Mouse (Mus musculus) liver, embryonic 15.5 days (tissue): Measurements from ENCODE around the gene Rab4b. TPM values are rescaled to one million over a fixed set of nuclear protein-coding genes. Genes with fewer than 3 reads are reported as not detected.
A peak's percentile ranks its signal among the peaks of the same experiment; 100 is the strongest.

Source experiments
- ATAC-seq: fragments of 200-750 bp; cut with Nextera tagmentation; 2 replicates; pipeline ENCODE4 v1.8.0; 2017; ENCODE audit warnings: moderate number of reproducible peaks, mild to moderate bottlenecking, moderate library complexity; ENCODE audit not compliant: insufficient read depth
- H3K27ac ChIP-seq: fragments of 300-500 bp; sonication (generic); replicated peaks from 2 replicates; pipeline ENCODE4 v1.5.1; 2015; ENCODE audit warnings: mild to moderate bottlenecking, inconsistent platforms
- H3K27me3 ChIP-seq: fragments of 300-500 bp; sonication (generic); 2 replicates; pipeline ENCODE4 v1.6.1; 2015; ENCODE audit warnings: mild to moderate bottlenecking, inconsistent platforms
- H3K36me3 ChIP-seq: fragments of 300-500 bp; sonication (generic); replicated peaks from 2 replicates; pipeline ENCODE4 v1.6.1; 2015; ENCODE audit warnings: moderate library complexity, mild to moderate bottlenecking, inconsistent platforms
- H3K4me1 ChIP-seq: fragments of 300-500 bp; sonication (generic); replicated peaks from 2 replicates; pipeline ENCODE4 v1.6.1; 2015; ENCODE audit warnings: inconsistent platforms
- H3K4me2 ChIP-seq: fragments of 300-500 bp; sonication (generic); 2 replicates; pipeline ENCODE4 v1.6.1; 2015; ENCODE audit warnings: moderate library complexity, mild to moderate bottlenecking, inconsistent platforms
- H3K4me3 ChIP-seq: fragments of 300-500 bp; sonication (generic); replicated peaks from 2 replicates; pipeline ENCODE4 v1.5.1; 2015; ENCODE audit warnings: mild to moderate bottlenecking, inconsistent platforms
- H3K9ac ChIP-seq: fragments of 300-500 bp; sonication (generic); 2 replicates; pipeline ENCODE4 v1.6.1; 2015; ENCODE audit warnings: moderate library complexity, mild to moderate bottlenecking, inconsistent platforms
- H3K9me3 ChIP-seq: fragments of 300-500 bp; sonication (generic); replicated peaks from 2 replicates; pipeline ENCODE4 v1.6.1; 2016; ENCODE audit warnings: inconsistent platforms
- WGBS: fragments of 180-500 bp; shearing (Covaris S2); methylation state at CpG from one replicate; pipeline ENCODE4 v1.1.7; 2015; ENCODE audit warnings: mixed read lengths; ENCODE audit not compliant: insufficient replicate concordance; 5-methylcytosine and 5-hydroxymethylcytosine counted together
- polyA plus RNA-seq: library from polyadenylated mRNA; unstranded; fragments of >200 nt; fragmentation: Nextera tagmentation; extraction: Ambion mirVana; gene quantifications from 2 replicates; pipeline ENCODE4 v1.2.1, GENCODE M21; 2015

Rab4b gene
- polyA plus RNA-seq, 1 experiment from 2014 or later: 23.0 TPM

DNA sequence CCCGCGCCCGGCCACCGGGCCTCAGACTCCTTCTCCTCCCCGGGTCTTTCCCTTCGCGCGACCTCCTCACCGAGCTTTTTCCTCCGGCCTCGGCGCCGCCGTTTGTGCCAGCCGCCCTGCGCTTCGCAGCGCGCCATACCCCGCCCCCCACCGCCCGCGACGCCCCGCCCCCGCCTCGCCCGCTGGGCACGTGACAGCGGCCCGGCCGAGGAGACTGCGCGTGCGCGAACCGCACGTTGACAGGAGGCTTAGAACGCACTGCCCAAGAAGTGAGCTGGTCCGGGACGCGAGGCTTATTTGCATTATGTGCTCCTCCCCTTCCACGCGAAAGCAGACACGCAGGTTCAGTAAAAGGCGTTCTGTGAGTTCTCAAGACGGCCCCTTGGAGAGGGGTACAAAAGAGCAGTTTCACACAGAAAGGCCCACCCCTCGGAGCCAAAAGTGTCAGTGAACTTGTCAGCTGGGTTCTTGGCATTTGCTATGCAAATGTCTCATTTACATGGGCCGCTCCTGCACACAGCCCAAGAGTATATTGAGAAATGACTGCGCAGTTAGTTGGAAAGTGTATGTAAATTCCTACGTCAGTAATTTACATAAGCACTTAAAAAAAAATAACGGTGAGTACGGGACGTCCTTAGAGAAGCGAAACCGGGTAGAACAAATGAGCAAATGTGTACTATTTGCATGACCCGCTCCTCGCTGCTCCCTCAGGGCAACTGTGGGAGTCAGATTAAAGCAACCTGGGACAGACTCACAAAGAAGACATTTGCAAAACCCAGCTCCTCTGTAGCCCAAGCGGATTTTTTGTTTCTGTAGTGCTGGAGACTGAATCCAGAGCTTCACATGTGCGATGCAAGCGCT lies 11.9 kb downstream of the Rab4b start, which contains the start of gene Egln2:
Gene Egln2, minus strand, starts transcription at position 189 of the 861 bp plus-strand sequence.
- WGBS: under 1% methylated on average over 61 of the region's 61 CpGs
- no peaks in the 10 kb centered on the region for H3K27me3 ChIP-seq
- peaks cover 26% of the 10 kb centered on the region for H3K36me3 ChIP-seq
- H3K9me3 ChIP-seq: no peaks in the 10 kb centered on the region
- peak within 1 kb of the TSS; percentile 91 for H3K9ac ChIP-seq
- H3K4me1 ChIP-seq: peaks cover 57% of the 10 kb centered on the region
- peak within 1 kb of the TSS; percentile 84 for H3K4me3 ChIP-seq
- peak within 1 kb of the TSS; percentile 95 for H3K4me2 ChIP-seq
- peak within 1 kb of the TSS; percentile 94 for H3K27ac ChIP-seq
- ATAC-seq: peak; percentile 83

DNA sequence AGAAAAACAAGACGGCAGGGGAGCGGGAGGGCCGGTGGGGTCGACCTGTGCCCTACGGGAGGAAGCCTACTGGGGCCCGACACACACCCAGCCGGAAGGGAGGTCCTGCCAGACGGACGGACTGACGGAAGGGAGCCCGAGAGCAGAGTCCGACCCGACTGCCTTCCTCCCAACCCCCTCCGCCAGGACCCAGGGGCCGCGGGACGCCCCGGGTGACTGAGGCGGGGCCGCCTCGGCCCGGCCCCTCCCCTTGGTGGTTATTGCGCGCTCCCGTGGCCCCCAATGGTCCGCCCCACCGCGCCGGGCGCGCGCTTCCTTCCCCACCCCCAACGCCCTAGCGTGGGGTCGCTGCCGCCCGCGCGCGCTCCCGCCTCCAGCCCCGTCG lies 12.5 kb downstream of the Rab4b start:
- peak overlapping the region; percentile 94 for H3K27ac ChIP-seq
- H3K36me3 ChIP-seq: peaks cover 26% of the 10 kb centered on the region
- no peaks in the 10 kb centered on the region for H3K27me3 ChIP-seq
- peaks cover 63% of the 10 kb centered on the region for H3K4me1 ChIP-seq
- 1% methylated on average over 39 of the region's 43 CpGs for WGBS
- peak overlapping the region; percentile 95 for H3K4me2 ChIP-seq
- no peaks in the 10 kb centered on the region for H3K9me3 ChIP-seq
- H3K9ac ChIP-seq: peak overlapping the region; percentile 91
- peak; percentile 71 for ATAC-seq
- H3K4me3 ChIP-seq: peak overlapping the region; percentile 84

DNA sequence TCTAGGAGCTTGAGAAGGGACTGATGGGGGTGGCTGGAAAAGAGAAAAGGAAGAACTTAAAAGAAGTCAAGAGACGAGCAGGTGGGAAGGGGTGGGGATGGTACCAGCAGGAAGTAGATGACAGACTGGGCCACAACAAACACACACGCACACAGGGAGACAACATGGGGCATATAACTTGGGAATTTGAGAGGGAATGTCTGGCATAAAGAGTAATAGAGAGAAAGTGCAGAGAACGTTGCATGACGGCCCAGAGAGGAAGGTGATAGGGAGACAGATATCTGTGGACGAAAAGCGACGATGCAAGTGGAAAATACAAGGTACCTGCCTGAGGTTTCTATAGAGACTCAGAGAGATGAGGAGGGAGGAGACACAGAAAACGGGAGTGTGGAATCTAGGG lies 13.0 kb downstream of the Rab4b start:
- Histone ChIP-seq H3K9me3 (no peaks in the 10 kb centered on the region), H3K4me3 (peak overlapping the region; percentile 84), H3K27ac (peak overlapping the region; percentile 94), H3K36me3 (peaks cover 26% of the 10 kb centered on the region), H3K9ac (peak overlapping the region; percentile 91), H3K4me1 (peaks cover 68% of the 10 kb centered on the region), H3K4me2 (peak overlapping the region; percentile 95), H3K27me3 (no peaks in the 10 kb centered on the region)
- no peak for ATAC-seq
- 3% methylated on average over 8 of the region's 8 CpGs for WGBS

DNA sequence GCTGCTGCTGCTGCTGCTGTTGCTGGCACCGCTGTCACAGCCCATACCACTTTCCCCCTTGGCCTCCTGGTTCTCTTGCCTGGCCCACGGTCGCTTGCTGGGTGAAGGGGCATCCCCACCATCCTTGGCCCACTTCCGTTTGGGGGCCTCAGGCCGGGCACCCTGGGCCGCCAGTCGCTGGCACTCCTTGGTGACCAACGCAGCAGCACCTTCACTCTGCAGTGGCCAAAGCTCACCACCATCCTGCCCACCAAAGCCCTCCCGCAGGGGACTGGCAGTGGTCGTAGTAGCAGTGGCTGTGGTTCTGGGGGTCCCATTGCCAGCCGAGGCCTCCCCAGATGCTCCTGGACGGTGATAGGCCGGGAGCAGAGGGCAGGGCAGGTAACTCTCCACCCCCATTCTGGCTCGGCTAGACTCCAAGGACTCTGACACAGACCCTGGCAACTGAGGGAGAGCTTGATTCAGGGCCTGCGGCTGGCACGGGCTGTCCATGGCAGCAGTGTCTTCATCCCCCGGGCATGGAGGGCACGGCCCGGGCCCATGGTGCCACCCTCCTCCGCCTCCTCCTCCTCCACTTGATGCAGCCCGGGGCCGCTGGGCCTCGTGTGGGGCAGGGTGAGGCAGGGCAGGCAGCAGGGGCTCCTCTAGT lies 13.6 kb downstream of the Rab4b start:
- peak overlapping the region; percentile 84 for H3K4me3 ChIP-seq
- no peaks in the 10 kb centered on the region for H3K27me3 ChIP-seq
- no peaks in the 10 kb centered on the region for H3K9me3 ChIP-seq
- peaks cover 74% of the 10 kb centered on the region for H3K4me1 ChIP-seq
- peak overlapping the region; percentile 94 for H3K27ac ChIP-seq
- peak overlapping the region; percentile 95 for H3K4me2 ChIP-seq
- no peak for ATAC-seq
- H3K36me3 ChIP-seq: peaks cover 26% of the 10 kb centered on the region
- H3K9ac ChIP-seq: peak overlapping the region; percentile 91; the same call in 1 of the 2 replicates
- WGBS: 72% methylated on average over 23 of the region's 23 CpGs

DNA sequence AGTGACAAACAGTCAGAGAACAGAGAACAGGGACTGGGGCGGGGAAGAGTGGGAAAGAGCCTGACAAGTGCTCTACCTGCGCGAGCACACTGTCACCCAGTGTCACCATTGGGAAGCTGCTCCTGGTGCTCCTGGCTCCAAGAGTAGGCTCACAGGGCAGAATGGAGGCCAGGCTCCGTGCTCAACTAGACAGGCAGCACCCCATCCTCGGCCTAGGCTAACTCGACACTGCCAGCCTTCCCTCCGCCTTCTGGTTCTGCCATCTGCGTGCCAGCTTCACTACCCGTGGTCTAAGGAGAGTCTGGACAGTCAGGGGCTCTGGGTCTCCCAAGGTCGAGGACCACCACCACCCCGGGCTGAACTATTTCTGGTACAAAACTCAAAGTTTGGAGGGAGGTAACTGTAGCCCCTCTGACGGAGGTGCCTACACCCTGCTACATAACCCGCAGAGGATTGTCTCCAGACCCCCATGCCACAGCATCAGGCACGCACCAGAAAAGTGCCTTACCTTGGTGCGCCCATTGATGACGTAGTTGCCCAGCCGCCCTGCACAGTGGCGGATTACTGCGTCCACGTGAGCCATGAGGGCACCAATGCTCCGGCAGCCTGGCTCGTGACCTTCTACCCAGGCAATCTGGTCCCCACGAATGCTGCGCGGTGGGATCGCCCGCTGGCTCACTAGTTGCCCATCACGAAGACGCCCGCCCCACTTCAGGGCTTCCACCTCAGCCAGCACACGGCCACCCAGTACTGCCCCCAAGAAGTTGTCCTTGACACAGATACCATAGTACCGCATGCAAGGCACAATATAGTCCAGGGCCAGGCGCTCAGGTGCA lies 14.4 kb downstream of the Rab4b start:
- H3K36me3 ChIP-seq: peaks cover 30% of the 10 kb centered on the region
- WGBS: 85% methylated on average over 33 of the region's 33 CpGs
- H3K27me3 ChIP-seq: no peaks in the 10 kb centered on the region
- H3K9ac ChIP-seq: peak overlapping the region; percentile 91; the same call in 1 of the 2 replicates
- no peak overlapping the region for H3K27ac ChIP-seq
- H3K9me3 ChIP-seq: no peaks in the 10 kb centered on the region
- ATAC-seq: no peak
- H3K4me1 ChIP-seq: peaks cover 77% of the 10 kb centered on the region
- peak overlapping the region; percentile 95 for H3K4me2 ChIP-seq
- peak overlapping the region; percentile 84 for H3K4me3 ChIP-seq

DNA sequence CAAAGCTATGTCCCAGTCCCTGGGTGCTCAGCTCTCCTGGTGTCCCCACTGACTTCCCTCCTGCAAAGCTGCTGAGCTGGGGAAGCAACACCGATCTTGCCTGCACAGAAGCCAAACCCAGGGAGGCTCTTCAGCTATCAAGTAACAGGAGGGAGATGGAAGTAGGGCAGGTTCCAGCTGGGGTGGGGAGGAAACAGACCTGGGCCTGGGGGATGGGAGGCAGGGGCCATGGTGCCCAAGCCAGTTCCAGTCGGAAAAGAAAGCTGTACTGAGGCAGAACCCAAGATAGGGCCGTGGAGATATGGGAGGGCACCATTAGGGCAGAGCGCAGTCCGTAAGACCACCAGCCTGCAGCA lies 15.3 kb downstream of the Rab4b start:
- H3K4me2 ChIP-seq: peak overlapping the region; percentile 38
- no peaks in the 10 kb centered on the region for H3K27me3 ChIP-seq
- no peak for ATAC-seq
- H3K27ac ChIP-seq: no peak overlapping the region
- H3K36me3 ChIP-seq: peaks cover 39% of the 10 kb centered on the region
- 74% methylated on average over 5 of the region's 5 CpGs for WGBS
- peak overlapping the region; percentile 14; the same call in 1 of the 2 replicates for H3K4me3 ChIP-seq
- H3K9ac ChIP-seq: peak overlapping the region; percentile 11; the same call in 1 of the 2 replicates
- no peaks in the 10 kb centered on the region for H3K9me3 ChIP-seq
- H3K4me1 ChIP-seq: peaks cover 75% of the 10 kb centered on the region

- Histone ChIP-seq H3K4me2 (peak overlapping the region; percentile 38), H3K9me3 (no peaks in the 10 kb centered on the region), H3K27me3 (no peaks in the 10 kb centered on the region), H3K36me3 (peaks cover 44% of the 10 kb centered on the region), H3K9ac (no peak overlapping the region), H3K4me3 (no peak overlapping the region), H3K4me1 (peaks cover 70% of the 10 kb centered on the region), H3K27ac (no peak overlapping the region)
- WGBS: 63% methylated on average over 5 of the region's 5 CpGs
- no peak for ATAC-seq
Observed at GRCm38 (mm10) chr7:27162780-27163449, 15.8 kb downstream of the Rab4b start.

DNA sequence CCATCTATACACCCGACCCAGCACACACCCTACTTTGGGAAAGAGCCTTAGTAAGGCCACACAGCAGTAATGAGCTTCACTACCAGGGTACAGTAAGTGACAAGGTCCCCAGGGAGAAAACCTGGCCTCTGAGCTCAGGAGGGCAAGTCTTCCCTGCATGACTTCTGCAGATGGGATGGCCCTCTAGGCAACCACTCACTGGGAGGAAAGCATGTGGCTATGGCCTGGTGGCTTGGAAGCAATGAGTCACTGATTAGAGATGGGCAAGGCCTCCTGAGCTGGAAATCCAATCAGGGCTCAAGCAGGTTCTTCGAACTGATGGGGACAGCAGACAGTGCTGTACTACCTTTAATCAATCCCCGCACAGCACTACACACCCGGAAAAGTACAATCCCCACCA lies 17.0 kb downstream of the Rab4b start:
- Histone ChIP-seq H3K27ac (no peak overlapping the region), H3K27me3 (no peaks in the 10 kb centered on the region), H3K4me3 (no peak overlapping the region), H3K9ac (no peak overlapping the region), H3K36me3 (peaks cover 51% of the 10 kb centered on the region), H3K9me3 (no peaks in the 10 kb centered on the region), H3K4me2 (no peak overlapping the region), H3K4me1 (peaks cover 61% of the 10 kb centered on the region)
- ATAC-seq: no peak
- 68% methylated on average over 4 of the region's 4 CpGs for WGBS

- H3K9ac ChIP-seq: no peak overlapping the region
- H3K4me2 ChIP-seq: no peak overlapping the region
- H3K4me1 ChIP-seq: peaks cover 59% of the 10 kb centered on the region
- no peaks in the 10 kb centered on the region for H3K27me3 ChIP-seq
- no peak overlapping the region for H3K27ac ChIP-seq
- ATAC-seq: no peak
- WGBS: 67% methylated on average over 3 of the region's 3 CpGs
- no peaks in the 10 kb centered on the region for H3K9me3 ChIP-seq
- H3K4me3 ChIP-seq: no peak overlapping the region
- peaks cover 51% of the 10 kb centered on the region for H3K36me3 ChIP-seq
Observed at GRCm38 (mm10) chr7:27160921-27161320, 17.8 kb downstream of the Rab4b start.

- no peaks in the 10 kb centered on the region for H3K27me3 ChIP-seq
- H3K4me2 ChIP-seq: no peak overlapping the region
- 5% methylated on average over 8 of the region's 8 CpGs for WGBS
- ATAC-seq: peak; percentile 74
- H3K9me3 ChIP-seq: no peaks in the 10 kb centered on the region
- H3K36me3 ChIP-seq: peaks cover 46% of the 10 kb centered on the region
- H3K27ac ChIP-seq: no peak overlapping the region
- no peak overlapping the region for H3K4me3 ChIP-seq
- H3K9ac ChIP-seq: no peak overlapping the region
- peaks cover 49% of the 10 kb centered on the region for H3K4me1 ChIP-seq
Observed at GRCm38 (mm10) chr7:27159882-27160281, 18.8 kb downstream of the Rab4b start.
